Mouse (Mus musculus) ES-E14 (cell line): ENCODE results near the gene Grin2a. TPM values are rescaled to one million over a fixed set of nuclear protein-coding genes. Genes with fewer than 3 reads are reported as not detected.

Source experiments
- DNase-seq: peaks from one replicate; pipeline ENCODE4 v3.0.0-alpha.2; 2013; ENCODE audit warnings: low read depth, low spot score
- H3K27ac ChIP-seq: 2 replicates; pipeline ENCODE4 v1.5.1; 2012; ENCODE audit warnings: low read depth, mild to moderate bottlenecking, low read length, moderate library complexity, mixed read lengths; ENCODE audit not compliant: poor library complexity, insufficient read depth, severe bottlenecking
- H3K36me3 ChIP-seq: 2 replicates; pipeline ENCODE4 v1.6.1; 2012; ENCODE audit warnings: mild to moderate bottlenecking, low read length, moderate library complexity, mixed read lengths; ENCODE audit not compliant: control insufficient read depth, poor library complexity, insufficient read depth, severe bottlenecking
- H3K4me1 ChIP-seq, 2 experiments: fragments of 150-350 bp in 1 of 2; sonication (generic) in 1 of 2; 2 replicates each; pipeline ENCODE4 v1.6.1; 2012; ENCODE audit warnings: low read length in 2 of 2, mild to moderate bottlenecking in 1 of 2, mixed read lengths in 1 of 2; ENCODE audit not compliant: control insufficient read depth in 2 of 2, insufficient read depth in 2 of 2, poor library complexity in 1 of 2
- H3K4me3 ChIP-seq, 2 experiments: fragments of 150-350 bp in 1 of 2; sonication (generic) in 1 of 2; 2 replicates each; pipeline ENCODE4 v1.5.1; 2012; ENCODE audit warnings: low read length in 2 of 2, low read depth in 1 of 2, mild to moderate bottlenecking in 1 of 2, mixed read lengths in 1 of 2; ENCODE audit not compliant: insufficient read depth in 1 of 2, poor library complexity in 1 of 2, severe bottlenecking in 1 of 2
- H3K9ac ChIP-seq: 2 replicates; pipeline ENCODE4 v1.6.1; 2012; ENCODE audit warnings: low read depth, mild to moderate bottlenecking, low read length, mixed read lengths; ENCODE audit not compliant: poor library complexity, insufficient read depth, severe bottlenecking
- H3K9me3 ChIP-seq: fragments of 150-350 bp; sonication (generic); 2 replicates; pipeline ENCODE4 v1.6.1; 2012; ENCODE audit warnings: low read depth, mild to moderate bottlenecking, low read length; ENCODE audit not compliant: control insufficient read depth, insufficient read depth
- CHD2 ChIP-seq: IDR thresholded peaks from 2 replicates; pipeline ENCODE4 v1.6.1; 2014; ENCODE audit warnings: mild to moderate bottlenecking, low read depth, low read length, inconsistent platforms
- HCFC1 ChIP-seq: IDR thresholded peaks from 2 replicates; pipeline ENCODE4 v1.6.1; 2012; ENCODE audit warnings: low read length, inconsistent platforms, borderline replicate concordance; ENCODE audit not compliant: insufficient read depth
- MAFK ChIP-seq: IDR thresholded peaks from 2 replicates; pipeline ENCODE4 v1.6.1; 2014; ENCODE audit warnings: mild to moderate bottlenecking, low read depth, low read length, inconsistent platforms; ENCODE audit not compliant: insufficient read depth
- ZC3H11A ChIP-seq: IDR thresholded peaks from 2 replicates; pipeline ENCODE4 v1.6.1; 2012; ENCODE audit warnings: low read depth, mild to moderate bottlenecking, inconsistent platforms, low read length, borderline replicate concordance
- ZNF384 ChIP-seq: IDR thresholded peaks from 2 replicates; pipeline ENCODE4 v1.6.1; 2012; ENCODE audit warnings: low read depth, low read length, inconsistent platforms
- in situ Hi-C, 2 experiments: fragments of 600-800 bp; cut with MboI; formaldehyde crosslinking; loops; one replicate each; pipeline ENCODE4 v1.15.1; 2025; ENCODE audit warnings: low sequenced_read_pairs in 2 of 2, inconsistent platforms in 1 of 2; ENCODE audit not compliant: unreplicated experiment in 2 of 2
- total RNA-seq: library from RNA; depleted of rRNA; stranded (reverse); fragments of 300-350 nt; gene quantifications from 2 replicates; pipeline ENCODE4 v1.2.3, GENCODE M21; 2012

The Grin2a gene
- total RNA-seq, 1 experiment: 0.62 TPM

- H3K9me3 ChIP-seq: no peaks in the 10 kb centered on the region
- H3K36me3 ChIP-seq: no peaks in the 10 kb centered on the region
- DNase-seq: no peak
- H3K4me3 ChIP-seq: no peak overlapping the region
- in situ Hi-C loops: no loop called here
- no peak for TF ChIP-seq HCFC1
- TF ChIP-seq ZC3H11A: no peak
- no peak for TF ChIP-seq ZNF384
- H3K27ac ChIP-seq: no peak overlapping the region
- peaks cover 0 to 2% of the 10 kb centered on the region in 2 experiments; a peak in 1 of 4 replicates for H3K4me1 ChIP-seq
- no peak overlapping the region for H3K9ac ChIP-seq
Observed at GRCm38 (mm10) chr16:9680572-9680971, 314.8 kb downstream of the Grin2a start.

GRCm38 (mm10) chr16:9679994-9680393 is 315.4 kb downstream of the Grin2a start:
- TF ChIP-seq HCFC1 (no peak), CHD2 (no peak), MAFK (no peak), ZNF384 (no peak), ZC3H11A (no peak)
- in situ Hi-C loops: no loop called here
- no peak for DNase-seq

GRCm38 (mm10) chr16:9678750-9679149 is 316.6 kb downstream of the Grin2a start:
- TF ChIP-seq ZNF384: no peak
- no peak for TF ChIP-seq HCFC1
- no peak for TF ChIP-seq MAFK
- TF ChIP-seq CHD2: no peak
- TF ChIP-seq ZC3H11A: no peak
- Histone ChIP-seq H3K4me1 (peaks cover 0 to 2% of the 10 kb centered on the region in 2 experiments; a peak in 1 of 4 replicates), H3K27ac (no peak overlapping the region)

More at GRCm38 (mm10) chr16:9679994-9680393, 315.4 kb downstream of the Grin2a start:
- Histone ChIP-seq H3K9ac (no peak overlapping the region), H3K27ac (no peak overlapping the region), H3K4me1 (peaks cover 0 to 2% of the 10 kb centered on the region in 2 experiments; a peak in 1 of 4 replicates), H3K9me3 (no peaks in the 10 kb centered on the region), H3K36me3 (no peaks in the 10 kb centered on the region), H3K4me3 (no peak overlapping the region)

GRCm38 (mm10) chr16:9672390-9672789 is 323.0 kb downstream of the Grin2a start:
- Histone ChIP-seq H3K36me3 (no peaks in the 10 kb centered on the region), H3K9me3 (no peaks in the 10 kb centered on the region), H3K4me3 (no peak overlapping the region), H3K27ac (no peak overlapping the region), H3K4me1 (no peaks in the 10 kb centered on the region), H3K9ac (no peak overlapping the region)
- in situ Hi-C loops: no loop called here
- DNase-seq: no peak
- TF ChIP-seq HCFC1: no peak
- no peak for TF ChIP-seq ZC3H11A
- no peak for TF ChIP-seq ZNF384
- no peak for TF ChIP-seq CHD2
- no peak for TF ChIP-seq MAFK

More at GRCm38 (mm10) chr16:9678750-9679149, 316.6 kb downstream of the Grin2a start:
- H3K4me3 ChIP-seq: no peak overlapping the region
- no peaks in the 10 kb centered on the region for H3K36me3 ChIP-seq
- in situ Hi-C loops: no loop called here
- no peak overlapping the region for H3K9ac ChIP-seq
- DNase-seq: no peak
- H3K9me3 ChIP-seq: no peaks in the 10 kb centered on the region

GRCm38 (mm10) chr16:9671222-9671621 is 324.1 kb downstream of the Grin2a start:
- in situ Hi-C loops: no loop called here

More at GRCm38 (mm10) chr16:9671222-9671621, 324.1 kb downstream of the Grin2a start:
- H3K4me1 ChIP-seq: no peaks in the 10 kb centered on the region
- H3K36me3 ChIP-seq: no peaks in the 10 kb centered on the region
- no peak overlapping the region for H3K27ac ChIP-seq
- H3K9ac ChIP-seq: no peak overlapping the region
- no peaks in the 10 kb centered on the region for H3K9me3 ChIP-seq
- no peak overlapping the region for H3K4me3 ChIP-seq
- TF ChIP-seq ZC3H11A (no peak), ZNF384 (no peak), MAFK (no peak)
- no peak for DNase-seq
